Mouse (Mus musculus) cerebellum, adult 2 months (tissue): ENCODE results near the gene Pla2r1.

ENCODE experiments used
- CTCF ChIP-seq: fragments of 200-500 bp; IDR thresholded peaks from 2 replicates; pipeline ENCODE4 v1.5.1; 2011; ENCODE audit warnings: low read depth, mild to moderate bottlenecking, control low read depth, low read length, moderate library complexity, borderline replicate concordance; ENCODE audit not compliant: insufficient read depth
- POLR2A ChIP-seq: fragments of 200-500 bp; IDR thresholded peaks from 2 replicates; pipeline ENCODE4 v1.6.1; 2011; ENCODE audit warnings: low read length, control low read depth, borderline replicate concordance; ENCODE audit not compliant: insufficient read depth

DNA sequence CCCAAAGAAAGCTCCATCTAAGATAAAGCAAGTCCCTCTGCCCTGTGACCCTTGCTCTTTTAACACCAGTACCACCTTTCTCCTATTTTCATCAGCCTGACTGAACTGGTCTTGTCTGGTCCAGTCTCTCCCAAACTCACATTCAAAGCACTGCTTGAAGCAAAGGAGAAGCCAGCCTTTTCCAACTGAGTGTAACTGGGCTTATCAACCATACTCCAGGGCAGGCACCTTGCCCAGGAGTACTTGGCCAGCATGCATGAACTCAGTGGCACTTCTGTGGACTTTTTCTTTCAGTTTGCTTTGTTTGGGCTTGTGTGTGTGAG lies 168.4 kb downstream of the Pla2r1 start:
- TF ChIP-seq POLR2A, result no peak
- no peak for TF ChIP-seq CTCF
